Mouse (Mus musculus) midbrain, embryonic 12.5 days (tissue): ENCODE measurements around the gene Dcaf6. TPM values are rescaled to one million over a fixed set of nuclear protein-coding genes. Genes with fewer than 3 reads are reported as not detected.

Source experiments
- ATAC-seq: fragments of 200-750 bp; cut with Nextera tagmentation; 2 replicates; pipeline ENCODE4 v1.8.0; 2017; ENCODE audit warnings: low read depth, moderate TSS enrichment, moderate library complexity; ENCODE audit not compliant: low FRiP score
- H3K27ac ChIP-seq: fragments of 300-500 bp; sonication (generic); replicated peaks from 2 replicates; pipeline ENCODE4 v1.5.1; 2016; ENCODE audit warnings: mild to moderate bottlenecking
- H3K27me3 ChIP-seq: fragments of 300-500 bp; sonication (generic); 2 replicates; pipeline ENCODE4 v1.6.1; 2016; ENCODE audit warnings: mild to moderate bottlenecking
- H3K36me3 ChIP-seq: fragments of 300-500 bp; sonication (generic); 2 replicates; pipeline ENCODE4 v1.6.1; 2016
- H3K4me1 ChIP-seq: fragments of 300-500 bp; sonication (generic); 2 replicates; pipeline ENCODE4 v1.6.1; 2016
- H3K4me2 ChIP-seq: fragments of 300-500 bp; sonication (generic); replicated peaks from 2 replicates; pipeline ENCODE4 v1.6.1; 2016; ENCODE audit warnings: mild to moderate bottlenecking, moderate library complexity
- H3K4me3 ChIP-seq: fragments of 300-500 bp; sonication (generic); 2 replicates; pipeline ENCODE4 v1.5.1; 2016; ENCODE audit warnings: mild to moderate bottlenecking
- H3K9ac ChIP-seq: fragments of 300-500 bp; sonication (generic); replicated peaks from 2 replicates; pipeline ENCODE4 v1.6.1; 2016; ENCODE audit warnings: mild to moderate bottlenecking, moderate library complexity
- H3K9me3 ChIP-seq: fragments of 300-500 bp; sonication (generic); 2 replicates; pipeline ENCODE4 v1.6.1; 2016; ENCODE audit warnings: mild to moderate bottlenecking
- WGBS: fragments of 180-500 bp; shearing (Covaris S2); methylation state at CpG from one replicate; pipeline ENCODE4 v1.1.7; 2016; 5-methylcytosine and 5-hydroxymethylcytosine counted together
- polyA plus RNA-seq: library from polyadenylated mRNA; unstranded; fragments of >200 nt; fragmentation: Nextera tagmentation; extraction: Ambion mirVana; gene quantifications from 2 replicates; pipeline ENCODE4 v1.2.1, GENCODE M21; 2016

Dcaf6 gene
- polyA plus RNA-seq, 1 experiment from 2014 or later, result 10.6 TPM

- no peak overlapping the region for H3K9ac ChIP-seq
- no peaks in the 10 kb centered on the region for H3K9me3 ChIP-seq
- H3K36me3 ChIP-seq, result peaks cover 29% of the 10 kb centered on the region
- H3K27ac ChIP-seq, result no peak overlapping the region
- no peak overlapping the region for H3K4me2 ChIP-seq
- H3K4me1 ChIP-seq, result peaks cover 11% of the 10 kb centered on the region; the same call in 1 of the 2 replicates
- 93% methylated on average over 7 of the region's 7 CpGs for WGBS
- H3K4me3 ChIP-seq, result no peak overlapping the region
- no peak for ATAC-seq
- no peaks in the 10 kb centered on the region for H3K27me3 ChIP-seq
Measured at GRCm38 (mm10) chr1:165304341-165304740, 155.9 kb downstream of the Dcaf6 start.

GRCm38 (mm10) chr1:165303209-165303608 is 157.1 kb downstream of the Dcaf6 start:
- WGBS, result 91% methylated on average over 6 of the region's 6 CpGs
- Histone ChIP-seq H3K9me3 (no peaks in the 10 kb centered on the region), H3K4me3 (no peak overlapping the region), H3K4me2 (no peak overlapping the region), H3K4me1 (peaks cover 11% of the 10 kb centered on the region; the same call in 1 of the 2 replicates), H3K9ac (no peak overlapping the region), H3K36me3 (peaks cover 23% of the 10 kb centered on the region), H3K27ac (no peak overlapping the region), H3K27me3 (no peaks in the 10 kb centered on the region)
- no peak for ATAC-seq

GRCm38 (mm10) chr1:165302455-165303208 is 157.6 kb downstream of the Dcaf6 start:
- no peak overlapping the region for H3K9ac ChIP-seq
- no peak overlapping the region for H3K4me2 ChIP-seq
- H3K9me3 ChIP-seq, result no peaks in the 10 kb centered on the region
- peaks cover 11% of the 10 kb centered on the region; the same call in 1 of the 2 replicates for H3K4me1 ChIP-seq
- H3K27ac ChIP-seq, result no peak overlapping the region
- WGBS, result 82% methylated on average over 13 of the region's 13 CpGs
- no peaks in the 10 kb centered on the region for H3K27me3 ChIP-seq
- ATAC-seq, result peak; percentile 49
- H3K36me3 ChIP-seq, result peaks cover 17% of the 10 kb centered on the region
- no peak overlapping the region for H3K4me3 ChIP-seq

GRCm38 (mm10) chr1:165301567-165301966 is 158.7 kb downstream of the Dcaf6 start:
- peaks cover 7% of the 10 kb centered on the region for H3K36me3 ChIP-seq
- H3K27ac ChIP-seq, result no peak overlapping the region
- no peak overlapping the region for H3K4me3 ChIP-seq
- H3K4me1 ChIP-seq, result peaks cover 11% of the 10 kb centered on the region; the same call in 1 of the 2 replicates
- H3K4me2 ChIP-seq, result no peak overlapping the region
- no peaks in the 10 kb centered on the region for H3K27me3 ChIP-seq
- H3K9me3 ChIP-seq, result no peaks in the 10 kb centered on the region
- no peak overlapping the region for H3K9ac ChIP-seq
- no peak for ATAC-seq
- 89% methylated on average over 2 of the region's 2 CpGs for WGBS

- ATAC-seq, result no peak
- Histone ChIP-seq H3K27me3 (no peaks in the 10 kb centered on the region), H3K27ac (no peak overlapping the region), H3K36me3 (peaks cover 2% of the 10 kb centered on the region), H3K9me3 (no peaks in the 10 kb centered on the region), H3K4me1 (peaks cover 11% of the 10 kb centered on the region; the same call in 1 of the 2 replicates), H3K4me3 (no peak overlapping the region), H3K4me2 (no peak overlapping the region), H3K9ac (no peak overlapping the region)
- 92% methylated on average over 3 of the region's 3 CpGs for WGBS
Measured at GRCm38 (mm10) chr1:165301108-165301507, 159.2 kb downstream of the Dcaf6 start.

- no peak within 1 kb of the TSS for H3K9ac ChIP-seq
- no peaks in the 10 kb centered on the region for H3K9me3 ChIP-seq
- no peaks in the 10 kb centered on the region for H3K4me1 ChIP-seq
- H3K4me3 ChIP-seq, result no peak within 1 kb of the TSS
- H3K27me3 ChIP-seq, result no peaks in the 10 kb centered on the region
- no peak within 1 kb of the TSS for H3K4me2 ChIP-seq
- H3K36me3 ChIP-seq, result 0 out of 2 replicates have a peak, but pooled peaks cover 17% of the 10 kb centered on the region
- no peak for ATAC-seq
- 100% methylated on average over 1 of the region's 1 CpGs for WGBS
- no peak within 1 kb of the TSS for H3K27ac ChIP-seq
Measured at GRCm38 (mm10) chr1:165295489-165295888, 164.8 kb downstream of the Dcaf6 start, which contains the start of gene Gpr161. Gene Gpr161, plus strand, starts transcription at chr1:165295789.

GRCm38 (mm10) chr1:165291606-165292005 is 168.7 kb downstream of the Dcaf6 start:
- Histone ChIP-seq H3K27ac (no peak overlapping the region), H3K4me2 (no peak overlapping the region), H3K9ac (no peak overlapping the region), H3K27me3 (no peaks in the 10 kb centered on the region), H3K9me3 (no peaks in the 10 kb centered on the region), H3K4me1 (no peaks in the 10 kb centered on the region), H3K36me3 (peaks cover 17% of the 10 kb centered on the region; the same call in 1 of the 2 replicates), H3K4me3 (no peak overlapping the region)
- ATAC-seq, result no peak
- WGBS, result 91% methylated on average over 6 of the region's 6 CpGs

GRCm38 (mm10) chr1:165289831-165290230 is 170.4 kb downstream of the Dcaf6 start:
- Histone ChIP-seq H3K36me3 (peaks cover 12% of the 10 kb centered on the region; the same call in 1 of the 2 replicates), H3K9me3 (no peaks in the 10 kb centered on the region), H3K4me3 (no peak overlapping the region), H3K4me1 (peaks cover 5% of the 10 kb centered on the region), H3K27ac (no peak overlapping the region), H3K27me3 (no peaks in the 10 kb centered on the region), H3K9ac (no peak overlapping the region), H3K4me2 (no peak overlapping the region)
- no peak for ATAC-seq
- 90% methylated on average over 4 of the region's 4 CpGs for WGBS

GRCm38 (mm10) chr1:165288165-165288564 is 172.1 kb downstream of the Dcaf6 start:
- Histone ChIP-seq H3K27ac (no peak overlapping the region), H3K36me3 (peaks cover 6% of the 10 kb centered on the region; the same call in 1 of the 2 replicates), H3K27me3 (no peaks in the 10 kb centered on the region), H3K9me3 (no peaks in the 10 kb centered on the region), H3K4me3 (no peak overlapping the region), H3K9ac (no peak overlapping the region), H3K4me1 (peaks cover 21% of the 10 kb centered on the region), H3K4me2 (no peak overlapping the region)
- ATAC-seq, result no peak
- 97% methylated on average over 9 of the region's 9 CpGs for WGBS

GRCm38 (mm10) chr1:165284096-165284495 is 176.2 kb downstream of the Dcaf6 start:
- no peak overlapping the region for H3K9ac ChIP-seq
- WGBS, result 72% methylated on average over 7 of the region's 7 CpGs
- peak overlapping the region; percentile 90 for H3K4me2 ChIP-seq

GRCm38 (mm10) chr1:165282967-165283345 is 177.3 kb downstream of the Dcaf6 start:
- peak overlapping the region; percentile 86 for H3K4me3 ChIP-seq
- H3K4me1 ChIP-seq, result peaks cover 37% of the 10 kb centered on the region
- H3K27ac ChIP-seq, result peak overlapping the region; percentile 93; the same call in 1 of the 2 replicates
- no peak for ATAC-seq
- WGBS, result 7% methylated on average over 7 of the region's 7 CpGs
- no peaks in the 10 kb centered on the region for H3K9me3 ChIP-seq
- peak overlapping the region; percentile 90 for H3K4me2 ChIP-seq
- H3K9ac ChIP-seq, result peak overlapping the region; percentile 90
- H3K27me3 ChIP-seq, result no peaks in the 10 kb centered on the region
- no peaks in the 10 kb centered on the region for H3K36me3 ChIP-seq

More at GRCm38 (mm10) chr1:165284096-165284495, 176.2 kb downstream of the Dcaf6 start:
- no peaks in the 10 kb centered on the region for H3K27me3 ChIP-seq
- H3K27ac ChIP-seq, result no peak overlapping the region
- no peak overlapping the region for H3K4me3 ChIP-seq
- H3K36me3 ChIP-seq, result no peaks in the 10 kb centered on the region; the same call in 1 of the 2 replicates
- peaks cover 37% of the 10 kb centered on the region for H3K4me1 ChIP-seq
- ATAC-seq, result no peak
- H3K9me3 ChIP-seq, result no peaks in the 10 kb centered on the region

GRCm38 (mm10) chr1:165282222-165282966 is 177.9 kb downstream of the Dcaf6 start:
- no peaks in the 10 kb centered on the region for H3K27me3 ChIP-seq
- peak; percentile 64 for ATAC-seq
- H3K9ac ChIP-seq, result peak overlapping the region; percentile 90
- H3K36me3 ChIP-seq, result no peaks in the 10 kb centered on the region
- peak overlapping the region; percentile 86 for H3K4me3 ChIP-seq
- no peaks in the 10 kb centered on the region for H3K9me3 ChIP-seq
- H3K4me2 ChIP-seq, result peak overlapping the region; percentile 90
- peak overlapping the region; percentile 93 for H3K27ac ChIP-seq
- whole genome bisulfite sequencing, result 1% methylated on average over 33 of the region's 35 CpGs
- peaks cover 37% of the 10 kb centered on the region for H3K4me1 ChIP-seq
